Comparison of ENCODE assay signal across 20 mouse cellular contexts in the genomic region with DNA sequence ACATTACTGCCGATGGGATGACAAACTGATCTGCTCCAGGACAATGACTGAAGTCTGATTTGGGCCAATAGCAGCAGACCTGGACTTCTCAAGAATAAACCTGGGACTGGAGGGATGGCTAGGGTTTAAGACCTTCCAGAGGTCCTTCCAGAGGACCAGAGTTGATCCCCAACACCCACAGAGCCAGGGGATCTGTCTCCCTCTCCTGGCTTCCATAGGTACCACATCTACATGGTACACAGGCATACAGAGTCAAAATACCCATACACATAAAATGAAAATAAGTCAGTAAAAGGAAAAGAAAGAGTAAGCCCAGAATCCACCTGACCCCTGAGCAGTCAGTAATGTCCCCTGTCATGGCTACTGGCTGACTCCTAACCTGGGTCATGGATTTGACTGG. TPM values are rescaled to one million over a fixed set of nuclear protein-coding genes. Genes with fewer than 3 reads are reported as not detected.
DNase-seq lines count a peak whose midpoint lies in the region; ATAC-seq and TF ChIP-seq lines count a peak whose summit lies in the region.
"Had no signal": no experiment of that assay in that cellular context is flagged by ENCODE, and none has a peak within 500 bp of the region (broad histone marks: within the 10 kb centered on the region; RNA-seq: fewer than 3 reads in every experiment).

No protein-coding gene starts in this region.

- H3K4me3 ChIP-seq in forebrain, postnatal 0 days (ENCODE audit: low read depth, low read length) = no peak overlapping the region
- no peak overlapping the region for H3K4me3 ChIP-seq in forebrain, embryonic 12.5 days (replicated peaks)
- H3K4me3 ChIP-seq in liver, adult 2 months (ENCODE audit: insufficient read depth, low read depth, low read length) = no peak overlapping the region
- no peak overlapping the region for H3K4me3 ChIP-seq in ES-Bruce4 (ENCODE audit: low read depth, low read length)
- H3K4me3 ChIP-seq: embryonic facial prominence, embryonic 10.5 days; limb, embryonic 12.5 days; stomach, embryonic 15.5 days had no signal

- H3K27ac ChIP-seq in forebrain, postnatal 0 days (ENCODE audit: low read depth, low read length) = no peak overlapping the region
- H3K27ac ChIP-seq in forebrain, embryonic 12.5 days = no peak overlapping the region
- H3K27ac ChIP-seq in liver, adult 2 months (replicated peaks; ENCODE audit: insufficient read depth, low read depth, low read length) = no peak overlapping the region
- no peak overlapping the region for H3K27ac ChIP-seq in ES-Bruce4 (ENCODE audit: insufficient read depth, low read length)
- H3K27ac ChIP-seq: embryonic facial prominence, embryonic 10.5 days; limb, embryonic 12.5 days; stomach, embryonic 15.5 days had no signal

- peaks cover 93% of the 10 kb centered on the region for H3K36me3 ChIP-seq in forebrain, postnatal 0 days (ENCODE audit: insufficient read depth)
- peaks cover 95% of the 10 kb centered on the region for H3K36me3 ChIP-seq in forebrain, embryonic 12.5 days (replicated peaks)
- H3K36me3 ChIP-seq in liver, adult 2 months (ENCODE audit: control insufficient read depth, insufficient read depth, low read length) = peaks cover 11% of the 10 kb centered on the region
- peaks cover 26% of the 10 kb centered on the region for H3K36me3 ChIP-seq in ES-Bruce4 (ENCODE audit: control insufficient read depth, insufficient read depth, low read length, poor library complexity, severe bottlenecking)

- no peaks in the 10 kb centered on the region for H3K9me3 ChIP-seq in forebrain, postnatal 0 days (ENCODE audit: low read length)
- no peaks in the 10 kb centered on the region for H3K9me3 ChIP-seq in forebrain, embryonic 12.5 days
- no peaks in the 10 kb centered on the region for H3K9me3 ChIP-seq in ES-Bruce4 (replicated peaks; ENCODE audit: control insufficient read depth, insufficient read depth, low read length, poor library complexity, severe bottlenecking)
- H3K9me3 ChIP-seq: embryonic facial prominence, embryonic 10.5 days; limb, embryonic 12.5 days; stomach, embryonic 15.5 days had no signal

- no peaks in the 10 kb centered on the region for H3K4me1 ChIP-seq in forebrain, postnatal 0 days (ENCODE audit: insufficient read depth)
- no peaks in the 10 kb centered on the region for H3K4me1 ChIP-seq in forebrain, embryonic 12.5 days
- no peaks in the 10 kb centered on the region for H3K4me1 ChIP-seq in liver, adult 2 months (ENCODE audit: control insufficient read depth, insufficient read depth, low read length)
- H3K4me1 ChIP-seq in ES-Bruce4 (ENCODE audit: control insufficient read depth, insufficient read depth, low read length) = peaks cover 3% of the 10 kb centered on the region
- H3K4me1 ChIP-seq: limb, embryonic 12.5 days; stomach, embryonic 15.5 days had no signal

- no peak for TF ChIP-seq EP300 in ES-Bruce4 (IDR thresholded peaks at IDR 0.05; ENCODE audit: insufficient read depth, low read depth, low read length)

- WGBS in forebrain, postnatal 0 days = 89% methylated on average over 1 of the region's 1 CpGs
- 92% methylated on average over 1 of the region's 1 CpGs for WGBS in forebrain, embryonic 12.5 days
- WGBS in liver, adult 2 months = 98% methylated on average over 1 of the region's 1 CpGs

- H3K4me2 ChIP-seq in forebrain, postnatal 0 days (ENCODE audit: low read depth) = no peak overlapping the region
- H3K4me2 ChIP-seq in forebrain, embryonic 12.5 days = no peak overlapping the region
- H3K4me2 ChIP-seq: limb, embryonic 12.5 days; stomach, embryonic 15.5 days had no signal

- DNase-seq in forebrain, postnatal 0 days = no peak
- DNase-seq in liver, adult 2 months (ENCODE audit: extremely low read depth, low read depth, low spot score) = no peak
- no peak for DNase-seq in liver
- DNase-seq in adrenal gland, postnatal 36 days = no peak
- DNase-seq in kidney, postnatal 25 days = no peak
- DNase-seq: B cell, adult 2 months; cerebellum, adult 8-10 months; heart, postnatal 10 days; kidney, postnatal 14 days; layer of hippocampus, postnatal 36 days; lung, postnatal 10 days; midbrain, embryonic 14.5 days; right cerebral cortex, postnatal 4 days had no signal

- peak; percentile 44; the same call in 1 of the 2 replicates for ATAC-seq in forebrain, postnatal 0 days
- ATAC-seq in forebrain, embryonic 12.5 days (ENCODE audit: low FRiP score) = no peak
- peak; percentile 65 for ATAC-seq in megakaryocyte progenitor cell, adult 5-6 weeks (replicated peaks; ENCODE audit: poor library complexity)
- ATAC-seq: hindbrain, embryonic 16.5 days had no signal

- peak; percentile 56 for TF ChIP-seq CTCF in forebrain, postnatal 0 days (IDR thresholded peaks at IDR 0.05; ENCODE audit: low read depth)
- TF ChIP-seq CTCF in liver, adult 2 months (IDR thresholded peaks at IDR 0.05; ENCODE audit: low read depth, low read length) = 0 out of 2 replicates have a peak, but pooled peaks have one; percentile 3
- peak; percentile 26 for TF ChIP-seq CTCF in ES-Bruce4 (IDR thresholded peaks at IDR 0.05; ENCODE audit: low read depth, low read length)

- H3K27me3 ChIP-seq in forebrain, postnatal 0 days (ENCODE audit: insufficient read depth, low read length) = no peaks in the 10 kb centered on the region
- no peaks in the 10 kb centered on the region for H3K27me3 ChIP-seq in forebrain, embryonic 12.5 days
- H3K27me3 ChIP-seq in liver, adult 2 months (ENCODE audit: control insufficient read depth, insufficient read depth, low read length) = no peaks in the 10 kb centered on the region
- no peaks in the 10 kb centered on the region for H3K27me3 ChIP-seq in ES-Bruce4 (ENCODE audit: control insufficient read depth, insufficient read depth, low read length, poor library complexity, severe bottlenecking)
- H3K27me3 ChIP-seq: limb, embryonic 12.5 days; stomach, embryonic 15.5 days had no signal

- H3K79me2 ChIP-seq in liver, adult 2 months (ENCODE audit: control insufficient read depth, insufficient read depth, low read length) = no peaks in the 10 kb centered on the region

- no peak overlapping the region for H3K9ac ChIP-seq in forebrain, postnatal 0 days
- no peak overlapping the region for H3K9ac ChIP-seq in forebrain, embryonic 12.5 days
- no peak overlapping the region for H3K9ac ChIP-seq in liver, adult 2 months (ENCODE audit: low read depth, low read length)
- no peak overlapping the region for H3K9ac ChIP-seq in ES-Bruce4 (ENCODE audit: low read depth, poor library complexity, severe bottlenecking)
- H3K9ac ChIP-seq: limb, embryonic 12.5 days; stomach, embryonic 15.5 days had no signal

- no peak for TF ChIP-seq POLR2A in liver, adult 2 months (IDR thresholded peaks at IDR 0.05; ENCODE audit: extremely low read depth, insufficient read depth, low read length)
- TF ChIP-seq POLR2A in ES-Bruce4 (IDR thresholded peaks at IDR 0.05; ENCODE audit: insufficient read depth, low read length) = no peak

RNA-seq across cellular contexts. Expression of gene Capn11, which starts 12.7 kb away (rescaled TPM):
- total RNA-seq in forebrain, postnatal 0 days (2014; rRNA removed) = 0.85 and 1.3 TPM in 2 replicates
- polyA plus RNA-seq in forebrain, postnatal 0 days (2015; fragmentation: Nextera tagmentation; extraction: Ambion mirVana) = 0.06 and 1.5 TPM in 2 replicates
- 0.76 and 1.1 TPM in 2 replicates for polyA plus RNA-seq in forebrain, embryonic 12.5 days (2016; fragmentation: Nextera tagmentation; extraction: Ambion mirVana)
- total RNA-seq in liver, adult 2 months (2014; rRNA removed) = 0.13 TPM in 1 of 2 replicates, not detected in the other
- polyA plus RNA-seq in liver, adult 2 months (2012; rRNA removed) = 0.02 TPM in 1 of 2 replicates, not detected in the other
- 1.4 and 1.9 TPM in 2 replicates for polyA plus RNA-seq in ES-Bruce4 (2011; ENCODE audit: insufficient read depth, insufficient read length, low read depth, missing spikeins)
- 0.07 TPM in 1 of 2 replicates, not detected in the other for total RNA-seq in megakaryocyte progenitor cell, adult 5-6 weeks (2015)
- total RNA-seq in megakaryocyte progenitor cell, adult 5-6 weeks (2017) = 0.17 TPM in 1 of 2 replicates, not detected in the other
- total RNA-seq in adrenal gland, postnatal 36 days (2021) = not detected
- total RNA-seq: heart, postnatal 10 days had no signal

RNA-seq across cellular contexts. Expression of gene Mrpl14, which starts 14.3 kb away (rescaled TPM):
- 25.3 and 40.2 TPM in 2 replicates for total RNA-seq in forebrain, postnatal 0 days (2014; rRNA removed)
- polyA plus RNA-seq in forebrain, postnatal 0 days (2015; fragmentation: Nextera tagmentation; extraction: Ambion mirVana) = 98.6 and 120 TPM in 2 replicates
- 98.8 and 112 TPM in 2 replicates for polyA plus RNA-seq in forebrain, embryonic 12.5 days (2016; fragmentation: Nextera tagmentation; extraction: Ambion mirVana)
- total RNA-seq in liver, adult 2 months (2014; rRNA removed) = 86.3 and 111 TPM in 2 replicates
- polyA plus RNA-seq in liver, adult 2 months (2012; rRNA removed) = 224 and 259 TPM in 2 replicates
- 31.8 and 42.7 TPM in 2 replicates for polyA plus RNA-seq in ES-Bruce4 (2011; ENCODE audit: insufficient read depth, insufficient read length, low read depth, missing spikeins)
- total RNA-seq in megakaryocyte progenitor cell, adult 5-6 weeks (2015) = 35.2 and 47.5 TPM in 2 replicates
- total RNA-seq in megakaryocyte progenitor cell, adult 5-6 weeks (2017) = 24.9 and 34.2 TPM in 2 replicates
- total RNA-seq in adrenal gland, postnatal 36 days (2021) = 100 to 1,000 TPM; 115 to 118 TPM

RNA-seq across cellular contexts. Expression of gene Tmem63b, which starts 14.9 kb away (rescaled TPM):
- 198 and 228 TPM in 2 replicates for total RNA-seq in forebrain, postnatal 0 days (2014; rRNA removed)
- polyA plus RNA-seq in forebrain, postnatal 0 days (2015; fragmentation: Nextera tagmentation; extraction: Ambion mirVana) = 109 and 131 TPM in 2 replicates
- 85.7 and 89.3 TPM in 2 replicates for polyA plus RNA-seq in forebrain, embryonic 12.5 days (2016; fragmentation: Nextera tagmentation; extraction: Ambion mirVana)
- 23.0 and 35.4 TPM in 2 replicates for total RNA-seq in liver, adult 2 months (2014; rRNA removed)
- 98.6 and 99.2 TPM in 2 replicates for polyA plus RNA-seq in liver, adult 2 months (2012; rRNA removed)
- 112 and 129 TPM in 2 replicates for polyA plus RNA-seq in ES-Bruce4 (2011; ENCODE audit: insufficient read depth, insufficient read length, low read depth, missing spikeins)
- total RNA-seq in megakaryocyte progenitor cell, adult 5-6 weeks (2015) = 3.9 and 5.0 TPM in 2 replicates
- 2.0 and 5.5 TPM in 2 replicates for total RNA-seq in megakaryocyte progenitor cell, adult 5-6 weeks (2017)
- 10 to 100 TPM; 40.0 to 45.2 TPM for total RNA-seq in adrenal gland, postnatal 36 days (2021)

Comparison
In these comparisons a context has a peak if more than half of its experiments do, and no peak if none do; other contexts are left out.
1. CTCF ChIP-seq: peak in every context shown above with its lines; median percentile 56 in forebrain, postnatal 0 days; 26 in ES-Bruce4; 3 in liver, adult 2 months.